ENCODE assay signal across 8 mouse cellular contexts in genomic region chr1:131279456-131279776, GRCm38 (mm10). TPM values are rescaled to one million over a fixed set of nuclear protein-coding genes. Genes with fewer than 3 reads are reported as not detected.
A peak's percentile ranks its signal among the peaks of the same experiment; 100 is the strongest.
DNase-seq lines count a peak whose midpoint lies in the region; ATAC-seq lines count a peak whose summit lies in the region.

Gene Ikbke, minus strand, starts transcription at chr1:131279606.

- H3K4me2 ChIP-seq in kidney, embryonic 16.5 days (replicated peaks; ENCODE audit: low read depth, low read length): peak within 1 kb of the TSS; percentile 61
- H3K4me2 ChIP-seq in hindbrain, embryonic 15.5 days: peak within 1 kb of the TSS; percentile 31
- H3K4me2 ChIP-seq in forebrain, embryonic 12.5 days: no peak within 1 kb of the TSS

- no peaks in the 10 kb centered on the region for H3K9me3 ChIP-seq in kidney, embryonic 16.5 days (ENCODE audit: low read length)
- no peaks in the 10 kb centered on the region for H3K9me3 ChIP-seq in hindbrain, embryonic 15.5 days
- no peaks in the 10 kb centered on the region for H3K9me3 ChIP-seq in midbrain, embryonic 10.5 days (replicated peaks)
- no peaks in the 10 kb centered on the region for H3K9me3 ChIP-seq in forebrain, embryonic 12.5 days

- H3K27me3 ChIP-seq in kidney, embryonic 16.5 days (ENCODE audit: insufficient read depth, low read length): no peaks in the 10 kb centered on the region
- no peaks in the 10 kb centered on the region for H3K27me3 ChIP-seq in hindbrain, embryonic 15.5 days
- H3K27me3 ChIP-seq in midbrain, embryonic 10.5 days (ENCODE audit: low read depth, poor library complexity, severe bottlenecking): no peaks in the 10 kb centered on the region
- H3K27me3 ChIP-seq in forebrain, embryonic 12.5 days: no peaks in the 10 kb centered on the region; the same call in 1 of the 2 replicates

- 24% methylated on average over 4 of the region's 4 CpGs for WGBS in kidney, embryonic 16.5 days
- 58% methylated on average over 4 of the region's 4 CpGs for WGBS in hindbrain, embryonic 15.5 days
- 45% methylated on average over 4 of the region's 4 CpGs for WGBS in midbrain, embryonic 10.5 days
- WGBS in forebrain, embryonic 12.5 days: 59% methylated on average over 4 of the region's 4 CpGs

- ATAC-seq in kidney, embryonic 16.5 days (ENCODE audit: low FRiP score, low TSS enrichment): peak; percentile 20; the same call in 1 of the 2 replicates
- no peak for ATAC-seq in hindbrain, embryonic 15.5 days (ENCODE audit: low FRiP score, low read depth)
- no peak for ATAC-seq in forebrain, embryonic 12.5 days (ENCODE audit: low FRiP score)

- H3K27ac ChIP-seq in kidney, embryonic 16.5 days (ENCODE audit: low read length): no peak within 1 kb of the TSS
- H3K27ac ChIP-seq in hindbrain, embryonic 15.5 days (replicated peaks): no peak within 1 kb of the TSS
- no peak within 1 kb of the TSS; the same call in 1 of the 2 replicates for H3K27ac ChIP-seq in midbrain, embryonic 10.5 days (replicated peaks)
- no peak within 1 kb of the TSS for H3K27ac ChIP-seq in forebrain, embryonic 12.5 days

- peak within 1 kb of the TSS; percentile 49 for H3K4me3 ChIP-seq in kidney, embryonic 16.5 days (ENCODE audit: low read length)
- H3K4me3 ChIP-seq in hindbrain, embryonic 15.5 days: peak within 1 kb of the TSS; percentile 17; the same call in 1 of the 2 replicates
- no peak within 1 kb of the TSS for H3K4me3 ChIP-seq in midbrain, embryonic 10.5 days
- H3K4me3 ChIP-seq in forebrain, embryonic 12.5 days (replicated peaks): no peak within 1 kb of the TSS

- H3K36me3 ChIP-seq in kidney, embryonic 16.5 days (ENCODE audit: insufficient read depth, low read length): no peaks in the 10 kb centered on the region
- H3K36me3 ChIP-seq in hindbrain, embryonic 15.5 days: no peaks in the 10 kb centered on the region
- no peaks in the 10 kb centered on the region for H3K36me3 ChIP-seq in midbrain, embryonic 10.5 days
- H3K36me3 ChIP-seq in forebrain, embryonic 12.5 days (replicated peaks): no peaks in the 10 kb centered on the region

- no peak for DNase-seq in kidney, postnatal 14 days
- DNase-seq in adrenal gland, postnatal 14 days: no peak
- peak; percentile 45 for DNase-seq in naive thymus-derived CD4-positive, alpha-beta T cell, adult 2 months (ENCODE audit: low read depth)
- no peak for DNase-seq in right cerebral cortex, adult 2 months (ENCODE audit: low spot score in 2 of 2)
- no peak for DNase-seq in midbrain, embryonic 10.5 days (ENCODE audit: low spot score)

- peaks cover 25% of the 10 kb centered on the region for H3K4me1 ChIP-seq in kidney, embryonic 16.5 days (ENCODE audit: insufficient read depth, low read length)
- no peaks in the 10 kb centered on the region for H3K4me1 ChIP-seq in hindbrain, embryonic 15.5 days (replicated peaks)
- peaks cover 8% of the 10 kb centered on the region; the same call in 1 of the 2 replicates for H3K4me1 ChIP-seq in midbrain, embryonic 10.5 days
- no peaks in the 10 kb centered on the region; the same call in 1 of the 2 replicates for H3K4me1 ChIP-seq in forebrain, embryonic 12.5 days

- peak within 1 kb of the TSS; percentile 57 for H3K9ac ChIP-seq in kidney, embryonic 16.5 days (replicated peaks; ENCODE audit: low read length)
- H3K9ac ChIP-seq in hindbrain, embryonic 15.5 days: no peak within 1 kb of the TSS
- H3K9ac ChIP-seq in forebrain, embryonic 12.5 days: no peak within 1 kb of the TSS

RNA-seq across cellular contexts. Expression of gene Ikbke, which starts in this region (rescaled TPM):
- polyA plus RNA-seq in kidney, embryonic 16.5 days (2015; fragmentation: Nextera tagmentation; extraction: Ambion mirVana): 4.8 and 5.5 TPM in 2 replicates
- total RNA-seq in adrenal gland, postnatal 14 days (2021): 10.4 and 19.3 TPM in 2 replicates
- polyA plus RNA-seq in hindbrain, embryonic 15.5 days (2015; fragmentation: Nextera tagmentation; extraction: Ambion mirVana): 1.2 and 2.3 TPM in 2 replicates
- 0.54 and 1.2 TPM in 2 replicates for polyA plus RNA-seq in midbrain, embryonic 10.5 days (2016; fragmentation: Nextera tagmentation; extraction: Ambion mirVana)
- polyA plus RNA-seq in forebrain, embryonic 12.5 days (2016; fragmentation: Nextera tagmentation; extraction: Ambion mirVana): 0.72 and 0.88 TPM in 2 replicates

Comparison
In these comparisons a context has a peak if more than half of its experiments do, and no peak if none do; other contexts are left out.
1. H3K4me3 ChIP-seq: peak in kidney, embryonic 16.5 days (single experiment) and hindbrain, embryonic 15.5 days (single experiment); none in midbrain, embryonic 10.5 days (single experiment) and forebrain, embryonic 12.5 days (single experiment).